25 mouse cellular contexts compared by ENCODE assay signal in genomic region chr10:83128435-83128834, GRCm38 (mm10).
DNase-seq lines count a peak whose midpoint lies in the region; ATAC-seq lines count a peak whose summit lies in the region.
"Had no signal": no experiment of that assay in that cellular context is flagged by ENCODE, and none has a peak within 500 bp of the region (broad histone marks: within the 10 kb centered on the region; RNA-seq: fewer than 3 reads in every experiment).

No protein-coding gene starts in this region.

- no peaks in the 10 kb centered on the region for H3K9me3 ChIP-seq in limb, embryonic 12.5 days
- H3K9me3 ChIP-seq: embryonic facial prominence, embryonic 12.5 days; forebrain, embryonic 13.5 days; forebrain, embryonic 15.5 days; G1E had no signal

- H3K4me3 ChIP-seq in limb, embryonic 12.5 days (replicated peaks), result no peak overlapping the region
- H3K4me3 ChIP-seq: embryonic facial prominence, embryonic 12.5 days; forebrain, embryonic 13.5 days; forebrain, embryonic 15.5 days had no signal

- H3K36me3 ChIP-seq in limb, embryonic 12.5 days, result no peaks in the 10 kb centered on the region
- H3K36me3 ChIP-seq: embryonic facial prominence, embryonic 12.5 days; forebrain, embryonic 15.5 days had no signal

- peak; percentile 53 for DNase-seq in adrenal gland, postnatal 10 days
- DNase-seq in adrenal gland, postnatal 36 days, result no peak
- peak; percentile 70 for DNase-seq in MN1 (ENCODE audit: low spot score)
- DNase-seq in adipocyte (ENCODE audit: low spot score), result peak; percentile 75
- no peak for DNase-seq in heart, postnatal 10 days
- no peak for DNase-seq in urinary bladder, postnatal 10 days (ENCODE audit: low spot score)
- no peak for DNase-seq in layer of hippocampus, adult 11-12 months (ENCODE audit: low spot score)
- DNase-seq: adrenal gland, adult 2 months; adrenal gland, postnatal 14 days; B cell, adult 2 months; cerebellum, adult 11 months; cerebellum, adult 18-20 months; cerebellum, adult 8-10 months; cerebellum, adult 9-11 months; cerebellum, postnatal 25 days; forebrain, postnatal 0 days had no signal

- 0 out of 2 replicates have a peak overlapping the region, but pooled peaks have one; percentile 92 for H3K27ac ChIP-seq in limb, embryonic 12.5 days
- H3K27ac ChIP-seq: embryonic facial prominence, embryonic 12.5 days; forebrain, embryonic 13.5 days; forebrain, embryonic 15.5 days had no signal

- peaks cover 14% of the 10 kb centered on the region; the same call in 1 of the 2 replicates for H3K27me3 ChIP-seq in limb, embryonic 12.5 days
- H3K27me3 ChIP-seq: CH12.LX; embryonic facial prominence, embryonic 12.5 days; forebrain, embryonic 15.5 days; Patski had no signal

- intact Hi-C loops in heart, postnatal 10 days (cut with DNase I), result no loop called here

- no peak for ATAC-seq in limb, embryonic 12.5 days (ENCODE audit: insufficient number of reproducible peaks, insufficient read depth, low FRiP score, low TSS enrichment, low read depth)
- ATAC-seq: activated CD4-positive, CD25-positive, alpha-beta regulatory T cell, adult 4 months; CD4-positive, CD25-positive, alpha-beta regulatory T cell, adult 4 months; forebrain, embryonic 13.5 days; forebrain, embryonic 15.5 days; forebrain, postnatal 0 days; Patski had no signal

- no peak overlapping the region for H3K4me2 ChIP-seq in limb, embryonic 12.5 days
- H3K4me2 ChIP-seq: embryonic facial prominence, embryonic 12.5 days; forebrain, embryonic 13.5 days; forebrain, embryonic 15.5 days had no signal

- 59% methylated on average over 8 of the region's 8 CpGs for WGBS in limb, embryonic 12.5 days

- H3K4me1 ChIP-seq in limb, embryonic 12.5 days (replicated peaks), result peaks cover 58% of the 10 kb centered on the region

- H3K9ac ChIP-seq in limb, embryonic 12.5 days (replicated peaks), result no peak overlapping the region
- H3K9ac ChIP-seq: embryonic facial prominence, embryonic 12.5 days; forebrain, embryonic 13.5 days; forebrain, embryonic 15.5 days; forebrain, postnatal 0 days had no signal

Comparison
In these comparisons a context has a peak if more than half of its experiments do, and no peak if none do; other contexts are left out.
1. DNase-seq: peak in adrenal gland, postnatal 10 days (single experiment), MN1 (single experiment) and adipocyte (single experiment); none in adrenal gland, postnatal 36 days (0 of 2), heart, postnatal 10 days (0 of 2), urinary bladder, postnatal 10 days (single experiment) and layer of hippocampus, adult 11-12 months (single experiment).